Mouse (Mus musculus) bone marrow, adult 2 months (tissue): ENCODE data around the gene Rims1.

Experiments used
- CTCF ChIP-seq: fragments of 200-500 bp; IDR thresholded peaks from 2 replicates; pipeline ENCODE4 v1.5.1; 2011; ENCODE audit warnings: low read length, control low read depth; ENCODE audit not compliant: control insufficient read depth, insufficient read depth
- POLR2A ChIP-seq: fragments of 200-500 bp; IDR thresholded peaks from 2 replicates; pipeline ENCODE4 v1.6.1; 2011; ENCODE audit warnings: low read depth, mild to moderate bottlenecking, control low read depth, low read length, borderline replicate concordance; ENCODE audit not compliant: control insufficient read depth

DNA sequence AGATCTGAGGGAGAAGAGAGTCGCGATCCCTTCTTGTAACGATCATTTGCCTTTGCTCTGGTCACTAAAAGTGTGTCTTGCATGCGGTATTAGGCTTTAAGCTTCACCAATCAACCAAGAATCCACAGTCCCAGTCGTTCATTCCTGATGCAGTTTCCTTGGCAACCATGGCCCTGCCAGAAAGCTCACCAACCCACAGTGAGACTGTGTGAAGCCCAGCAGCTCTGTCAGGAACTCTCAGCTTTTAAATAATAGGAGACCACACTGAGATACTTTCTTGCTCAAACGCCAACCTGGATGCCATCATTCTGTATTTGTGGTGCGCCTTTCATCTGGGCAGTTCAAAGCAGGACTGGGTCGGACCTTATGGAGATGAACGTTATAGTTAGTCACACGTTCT is 539.3 kb downstream of the Rims1 start:
- no peak for TF ChIP-seq CTCF
- TF ChIP-seq POLR2A, result no peak
